Mouse (Mus musculus) midbrain, postnatal 0 days (tissue): ENCODE results near the gene Gm20388. TPM values are rescaled to one million over a fixed set of nuclear protein-coding genes. Genes with fewer than 3 reads are reported as not detected.

Experiments
- ATAC-seq: fragments of 200-750 bp; cut with Nextera tagmentation; 2 replicates; pipeline ENCODE4 v1.8.0; 2017; ENCODE audit warnings: moderate number of reproducible peaks, mild to moderate bottlenecking, moderate TSS enrichment, moderate library complexity; ENCODE audit not compliant: low FRiP score
- DNase-seq: peaks from one replicate; pipeline ENCODE4 v3.0.0-alpha.2; 2015; ENCODE audit warnings: low spot score
- H3K27ac ChIP-seq: fragments of 300-500 bp; sonication (generic); 2 replicates; pipeline ENCODE4 v1.5.1; 2014; ENCODE audit warnings: low read depth, mild to moderate bottlenecking, low read length, mixed read lengths
- H3K27me3 ChIP-seq: fragments of 300-500 bp; sonication (generic); 2 replicates; pipeline ENCODE4 v1.6.1; 2014; ENCODE audit warnings: low read length, control low read depth, mixed read lengths; ENCODE audit not compliant: insufficient read depth
- H3K36me3 ChIP-seq: fragments of 300-500 bp; sonication (generic); 2 replicates; pipeline ENCODE4 v1.6.1; 2014; ENCODE audit warnings: low read length, control low read depth, mixed read lengths; ENCODE audit not compliant: insufficient read depth
- H3K4me1 ChIP-seq: fragments of 300-500 bp; sonication (generic); 2 replicates; pipeline ENCODE4 v1.6.1; 2014; ENCODE audit warnings: mild to moderate bottlenecking, control low read depth, antibody characterized with exemption, low read length, mixed read lengths; ENCODE audit not compliant: insufficient read depth
- H3K4me2 ChIP-seq: fragments of 300-500 bp; sonication (generic); 2 replicates; pipeline ENCODE4 v1.6.1; 2014; ENCODE audit warnings: low read depth, mild to moderate bottlenecking, low read length, mixed read lengths; ENCODE audit not compliant: poor library complexity, severe bottlenecking
- H3K4me3 ChIP-seq: fragments of 300-500 bp; sonication (generic); 2 replicates; pipeline ENCODE4 v1.5.1; 2014; ENCODE audit warnings: low read depth, mild to moderate bottlenecking, low read length, moderate library complexity
- H3K9ac ChIP-seq: fragments of 300-500 bp; sonication (generic); replicated peaks from 2 replicates; pipeline ENCODE4 v1.6.1; 2014; ENCODE audit warnings: mild to moderate bottlenecking, low read length, moderate library complexity, mixed read lengths; ENCODE audit not compliant: poor library complexity, severe bottlenecking
- H3K9me3 ChIP-seq: fragments of 300-500 bp; sonication (generic); 2 replicates; pipeline ENCODE4 v1.6.1; 2016; ENCODE audit warnings: low read length, control low read depth
- CTCF ChIP-seq: IDR thresholded peaks from 2 replicates; pipeline ENCODE4 v1.5.1; 2016; ENCODE audit warnings: antibody characterized with exemption, mild to moderate bottlenecking
- WGBS: fragments of 180-500 bp; shearing (Covaris S2); extraction: QIAGEN DNeasy Blood & Tissue Kit; methylation state at CpG from one replicate; pipeline ENCODE4 v1.1.7; 2014; 5-methylcytosine and 5-hydroxymethylcytosine counted together
- polyA plus RNA-seq: library from polyadenylated mRNA; unstranded; fragments of >200 nt; fragmentation: Nextera tagmentation; extraction: Ambion mirVana; gene quantifications from 2 replicates; pipeline ENCODE4 v1.2.1, GENCODE M21; 2015
- total RNA-seq: library from RNA; depleted of rRNA; stranded (reverse); fragments of >200 nt; gene quantifications from 2 replicates; pipeline ENCODE4 v1.2.3, GENCODE M21; 2014

The Gm20388 gene
- total and polyA plus RNA-seq, 2 experiments from 2014 or later: 74.2 TPM; not detected in 1

DNA sequence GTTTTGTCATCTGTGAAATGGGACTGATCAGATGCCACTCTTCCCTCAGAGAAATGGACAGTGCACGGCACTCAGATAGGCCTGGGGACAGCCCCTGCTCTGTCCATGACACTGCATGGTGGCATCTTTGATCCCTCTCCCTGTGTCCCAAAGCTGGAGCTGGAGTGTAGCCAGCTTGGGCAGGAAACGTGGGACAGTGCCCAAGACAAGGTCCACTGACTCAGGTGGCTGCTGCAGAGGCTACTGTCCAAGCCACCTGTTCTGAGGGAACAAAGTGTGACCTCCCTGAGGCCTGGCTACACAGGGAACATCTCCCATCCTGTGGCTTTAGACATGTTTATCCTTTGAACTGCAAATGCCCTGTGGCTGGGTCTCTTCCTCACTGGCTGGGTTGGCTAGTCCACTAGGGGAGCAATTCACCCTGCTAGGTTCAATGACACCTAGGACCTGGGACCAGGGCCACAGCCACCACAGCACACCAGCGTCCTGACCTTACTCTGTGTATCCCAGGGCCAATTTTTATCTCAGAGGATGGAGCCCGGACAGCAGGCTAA lies 271.3 kb downstream of the Gm20388 start:
- H3K36me3 ChIP-seq: no peaks in the 10 kb centered on the region
- no peak for ATAC-seq
- DNase-seq: no peak
- H3K4me1 ChIP-seq: peaks cover 20% of the 10 kb centered on the region
- no peak overlapping the region for H3K4me3 ChIP-seq
- no peaks in the 10 kb centered on the region for H3K9me3 ChIP-seq
- H3K27me3 ChIP-seq: no peaks in the 10 kb centered on the region
- 78% methylated on average over 4 of the region's 4 CpGs for WGBS
- no peak overlapping the region for H3K27ac ChIP-seq
- H3K4me2 ChIP-seq: no peak overlapping the region
- no peak overlapping the region for H3K9ac ChIP-seq
- peak; percentile 31 for TF ChIP-seq CTCF

DNA sequence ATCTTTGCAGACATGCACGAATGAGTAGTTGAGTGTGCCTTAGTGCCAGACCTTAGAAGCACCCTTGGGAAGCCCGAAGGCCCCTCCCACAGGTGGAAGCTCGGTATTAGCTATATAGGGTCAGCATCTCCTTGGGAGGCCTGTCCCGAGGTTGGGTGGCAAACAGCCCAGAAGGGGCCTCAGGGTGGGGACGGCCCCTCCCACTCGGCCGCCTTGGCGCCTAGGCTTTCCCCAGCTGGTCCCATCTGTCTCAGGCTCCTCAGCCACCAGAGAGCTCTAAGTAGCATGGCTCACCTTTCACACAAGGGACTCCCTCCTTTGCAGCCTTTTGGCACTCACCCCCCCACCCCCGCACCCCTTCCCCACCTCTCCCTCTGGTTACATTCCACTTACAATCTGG lies 273.7 kb downstream of the Gm20388 start:
- no peak overlapping the region for H3K9ac ChIP-seq
- ATAC-seq (no peak), DNase-seq (no peak)
- H3K27me3 ChIP-seq: no peaks in the 10 kb centered on the region
- WGBS: 44% methylated on average over 9 of the region's 9 CpGs
- no peak overlapping the region for H3K4me3 ChIP-seq
- no peaks in the 10 kb centered on the region for H3K9me3 ChIP-seq
- H3K4me1 ChIP-seq: peaks cover 8% of the 10 kb centered on the region
- no peaks in the 10 kb centered on the region for H3K36me3 ChIP-seq
- H3K4me2 ChIP-seq: no peak overlapping the region
- TF ChIP-seq CTCF: no peak
- H3K27ac ChIP-seq: no peak overlapping the region

DNA sequence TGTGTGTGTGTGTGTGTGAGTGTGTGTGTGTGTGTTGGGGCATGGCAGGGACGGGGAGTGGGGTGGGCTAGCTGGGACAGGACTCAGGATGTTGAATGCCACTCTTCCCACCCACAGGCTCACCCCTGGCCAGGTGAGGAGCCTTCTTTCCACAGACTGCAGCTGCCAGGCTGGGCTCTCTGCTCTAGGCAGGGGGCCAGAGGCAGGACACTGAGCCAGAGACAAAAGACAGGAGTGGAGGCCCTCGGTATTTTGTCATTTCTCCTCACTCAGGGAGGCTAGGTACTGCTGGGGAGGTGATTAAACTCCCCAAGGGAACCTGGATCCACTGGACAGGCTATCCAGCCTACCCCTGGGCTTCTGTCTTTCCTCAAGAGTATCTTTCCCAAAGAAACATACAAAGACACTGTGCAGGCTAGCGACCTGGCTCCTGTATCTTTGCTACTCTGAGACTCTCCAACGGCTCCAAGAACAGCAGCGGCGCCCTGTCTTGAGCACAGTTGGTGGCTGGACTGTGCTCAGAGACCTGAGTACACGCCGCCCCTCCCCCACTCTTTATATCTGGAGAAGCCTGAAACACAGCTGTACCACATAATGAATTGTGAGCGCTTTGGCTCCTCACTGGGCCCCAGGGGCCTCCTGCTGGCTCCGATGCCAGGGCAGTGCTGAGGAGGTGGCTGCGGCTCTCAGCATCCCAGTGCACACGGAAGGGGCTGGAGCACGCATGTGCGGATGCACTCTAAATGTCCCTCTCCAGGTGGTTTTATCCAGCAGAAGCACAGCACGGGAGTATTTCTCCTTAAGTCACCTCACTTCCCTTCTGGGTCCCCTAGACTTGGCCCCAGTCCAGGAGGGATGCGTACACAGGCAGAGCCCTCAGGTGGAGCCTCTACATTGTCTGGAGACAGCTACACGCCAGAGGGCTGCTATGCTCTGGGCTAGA lies 274.5 kb downstream of the Gm20388 start:
- ATAC-seq: no peak
- H3K9ac ChIP-seq: no peak overlapping the region; the same call in 1 of the 2 replicates
- no peak for TF ChIP-seq CTCF
- H3K4me2 ChIP-seq: peak overlapping the region; percentile 33; the same call in 1 of the 2 replicates
- 24% methylated on average over 17 of the region's 17 CpGs for WGBS
- no peaks in the 10 kb centered on the region for H3K36me3 ChIP-seq
- H3K27me3 ChIP-seq: no peaks in the 10 kb centered on the region
- 0 out of 2 replicates have a peak overlapping the region, but pooled peaks have one; percentile 26 for H3K27ac ChIP-seq
- peaks cover 10% of the 10 kb centered on the region for H3K4me1 ChIP-seq
- H3K4me3 ChIP-seq: no peak overlapping the region
- peak; percentile 48 for DNase-seq
- H3K9me3 ChIP-seq: no peaks in the 10 kb centered on the region

DNA sequence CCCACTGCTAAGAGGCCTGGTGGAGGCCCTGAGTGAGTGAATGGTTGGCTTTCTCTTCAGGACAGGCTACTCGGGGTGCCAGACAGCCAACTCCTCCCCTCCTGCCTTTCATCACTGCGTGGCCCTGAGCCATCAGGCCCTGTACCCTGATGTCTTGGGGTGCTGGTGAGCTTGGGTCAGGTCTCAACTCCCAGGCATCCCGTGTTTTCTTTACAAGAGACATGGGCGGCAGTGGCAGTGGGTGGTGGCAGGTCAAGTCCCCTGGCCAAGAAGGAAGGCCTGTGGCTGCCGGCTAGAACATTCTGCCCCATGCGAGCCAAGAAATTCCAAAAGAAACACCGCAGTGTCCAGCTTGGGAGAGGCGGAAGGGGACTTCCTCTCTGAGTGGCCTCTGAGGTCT lies 275.8 kb downstream of the Gm20388 start:
- WGBS: 50% methylated on average over 8 of the region's 8 CpGs
- Histone ChIP-seq H3K27me3 (no peaks in the 10 kb centered on the region), H3K4me3 (no peak overlapping the region), H3K4me2 (no peak overlapping the region), H3K4me1 (peaks cover 12% of the 10 kb centered on the region), H3K36me3 (no peaks in the 10 kb centered on the region), H3K9me3 (no peaks in the 10 kb centered on the region), H3K9ac (no peak overlapping the region), H3K27ac (no peak overlapping the region)
- no peak for ATAC-seq
- peak; percentile 40 for DNase-seq
- TF ChIP-seq CTCF: no peak

DNA sequence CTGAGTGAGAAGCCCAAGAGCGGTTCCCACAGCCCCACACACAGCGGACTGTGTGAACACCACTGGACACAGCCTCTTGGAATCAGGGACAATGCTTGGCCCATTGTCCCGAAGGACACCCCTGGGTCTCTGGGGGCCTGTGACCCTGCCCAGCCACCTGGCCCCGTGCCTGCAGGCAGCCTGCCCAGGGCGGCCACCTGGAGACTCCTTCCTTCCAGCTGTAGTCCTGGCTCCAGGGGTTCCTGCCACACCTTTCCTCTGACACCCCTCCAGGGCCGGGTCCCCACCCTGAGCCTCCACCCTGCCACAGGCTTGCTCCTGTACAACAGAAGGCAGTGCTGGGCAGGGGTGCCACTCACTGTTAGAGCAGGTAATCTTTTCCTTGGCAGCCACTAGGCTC lies 277.9 kb downstream of the Gm20388 start:
- Histone ChIP-seq H3K4me3 (no peak overlapping the region), H3K27ac (no peak overlapping the region), H3K9me3 (no peaks in the 10 kb centered on the region), H3K9ac (no peak overlapping the region), H3K27me3 (no peaks in the 10 kb centered on the region), H3K36me3 (no peaks in the 10 kb centered on the region), H3K4me2 (no peak overlapping the region), H3K4me1 (peaks cover 12% of the 10 kb centered on the region)
- DNase-seq: no peak
- 81% methylated on average over 6 of the region's 6 CpGs for WGBS
- no peak for ATAC-seq
- TF ChIP-seq CTCF: no peak

DNA sequence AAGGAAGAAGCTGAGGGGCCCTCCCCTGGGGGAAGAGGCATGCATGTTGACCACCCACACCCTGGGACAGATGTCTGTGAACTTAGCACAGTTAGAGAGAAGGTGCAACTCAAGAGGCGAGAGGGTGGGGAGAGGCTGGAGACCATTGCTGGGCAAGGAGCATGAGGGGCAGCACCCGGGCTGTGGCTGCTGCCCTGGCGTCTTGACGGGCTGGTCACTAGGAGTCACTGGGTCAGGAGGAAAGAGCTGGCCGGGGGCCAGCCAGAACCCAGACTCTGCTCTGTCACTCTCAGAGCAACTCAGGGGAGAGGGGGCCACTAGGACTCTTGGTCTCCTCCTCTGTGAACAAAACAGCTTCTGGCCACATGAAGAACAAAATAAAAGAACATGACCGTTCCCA lies 278.8 kb downstream of the Gm20388 start:
- ATAC-seq: no peak
- Histone ChIP-seq H3K4me1 (peaks cover 12% of the 10 kb centered on the region), H3K9ac (no peak overlapping the region), H3K4me3 (no peak overlapping the region), H3K36me3 (no peaks in the 10 kb centered on the region), H3K9me3 (no peaks in the 10 kb centered on the region), H3K27me3 (no peaks in the 10 kb centered on the region), H3K4me2 (no peak overlapping the region), H3K27ac (no peak overlapping the region)
- DNase-seq: no peak
- TF ChIP-seq CTCF: no peak
- 82% methylated on average over 6 of the region's 6 CpGs for WGBS
